Mouse (Mus musculus): ENCODE measurements around the gene Tead2. TPM values are rescaled to one million over a fixed set of nuclear protein-coding genes. Genes with fewer than 3 reads are reported as not detected.
A peak's percentile ranks its signal among the peaks of the same experiment; 100 is the strongest.

Gene Tead2
- polyA plus RNA-seq, 1 experiment from 2014 or later = 111 TPM

DNA sequence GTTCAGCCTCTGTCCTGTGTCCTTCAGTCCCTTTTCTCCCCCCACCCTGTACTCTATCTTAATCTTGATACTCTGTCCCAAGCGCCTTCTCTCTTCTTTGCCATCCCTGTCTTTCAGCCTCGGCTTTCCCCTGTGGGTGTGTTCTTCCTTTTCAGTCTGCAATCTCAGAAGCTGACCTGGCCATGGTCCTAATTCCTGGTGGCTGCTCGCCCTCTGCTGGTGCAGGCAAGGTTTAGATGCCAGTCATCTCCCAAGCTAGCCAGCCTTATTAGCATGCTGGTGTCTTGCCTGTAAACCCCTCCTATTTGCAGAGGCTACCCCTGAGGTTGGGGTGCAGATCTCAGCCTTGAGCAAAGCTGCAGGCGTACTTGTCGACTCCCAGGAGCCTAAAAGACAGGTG, 17.1 kb upstream of the Tead2 start:
- no peak overlapping the region for H3K27ac ChIP-seq (replicated peaks in 1 of 2; ENCODE audit: control insufficient read depth in 1 of 2, insufficient read depth in 1 of 2, low read depth in 2 of 2, low read length in 2 of 2)
- H3K9me3 ChIP-seq (ENCODE audit: control insufficient read depth, low read length) = no peaks in the 10 kb centered on the region
- H3K36me3 ChIP-seq (ENCODE audit: control insufficient read depth, insufficient read depth, low read length) = no peaks in the 10 kb centered on the region
- WGBS = 4% methylated on average over 5 of the region's 5 CpGs
- no peak overlapping the region for H3K9ac ChIP-seq (ENCODE audit: low read length)
- no peak for ATAC-seq (ENCODE audit: insufficient number of reproducible peaks, insufficient read depth, low FRiP score, low read depth)
- no peak overlapping the region for H3K4me2 ChIP-seq (ENCODE audit: low read length)
- H3K4me1 ChIP-seq (ENCODE audit: control insufficient read depth in 2 of 2, insufficient read depth in 2 of 2, low read length in 2 of 2) = peaks cover 6 to 11% of the 10 kb centered on the region in 2 experiments; a peak in 1 of 4 replicates
- H3K4me3 ChIP-seq (ENCODE audit: control insufficient read depth in 1 of 2, insufficient read depth in 1 of 2, low read depth in 1 of 2, low read length in 2 of 2) = no peak overlapping the region
- H3K27me3 ChIP-seq (ENCODE audit: control insufficient read depth, insufficient read depth, low read length) = peaks cover 1% of the 10 kb centered on the region; the same call in 1 of the 2 replicates

DNA sequence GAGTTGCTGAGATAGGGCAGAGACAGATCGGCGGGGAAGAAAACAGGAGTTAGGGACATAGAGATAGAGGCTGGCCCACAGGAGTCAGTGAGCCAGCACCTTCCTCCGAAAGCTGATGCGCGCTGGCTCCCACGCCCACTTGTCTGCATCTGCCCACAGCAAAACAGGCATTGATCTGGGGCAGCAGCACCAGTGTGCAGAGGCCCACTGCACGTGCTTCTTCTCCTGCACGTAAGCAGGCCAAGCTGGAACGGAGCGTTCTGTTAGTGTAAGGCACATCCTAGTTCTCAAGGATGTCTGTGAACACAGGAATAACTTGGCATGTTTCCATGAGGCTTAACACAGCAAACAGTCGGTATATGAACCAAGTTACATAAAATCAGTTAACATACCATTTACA, 16.6 kb upstream of the Tead2 start:
- ATAC-seq (ENCODE audit: insufficient number of reproducible peaks, insufficient read depth, low FRiP score, low read depth) = no peak
- no peak overlapping the region for H3K4me3 ChIP-seq (ENCODE audit: control insufficient read depth in 1 of 2, insufficient read depth in 1 of 2, low read depth in 1 of 2, low read length in 2 of 2)

DNA sequence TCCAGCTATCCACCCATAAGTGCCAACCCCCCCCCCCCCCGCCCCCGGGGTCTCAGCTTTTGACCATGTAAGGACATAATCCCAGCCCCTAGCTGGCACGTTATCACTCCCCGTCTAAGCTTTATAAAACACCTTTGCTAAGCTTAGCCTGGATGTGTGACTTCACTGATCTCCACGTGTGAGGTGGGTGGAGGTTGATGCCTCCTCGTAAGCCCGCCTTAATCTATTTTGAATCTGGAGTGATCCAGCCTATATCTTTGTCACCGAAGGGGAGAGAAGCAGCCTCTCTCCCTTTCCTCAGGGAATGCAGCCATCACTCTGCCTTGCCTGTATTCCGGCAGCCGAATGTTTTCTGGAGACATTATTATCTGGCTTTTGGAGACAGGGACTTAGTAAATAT, 12.9 kb upstream of the Tead2 start:
- no peak overlapping the region for H3K4me2 ChIP-seq (ENCODE audit: low read length)
- no peak overlapping the region for H3K27ac ChIP-seq (replicated peaks in 1 of 2; ENCODE audit: control insufficient read depth in 1 of 2, insufficient read depth in 1 of 2, low read depth in 2 of 2, low read length in 2 of 2)
- 19% methylated on average over 10 of the region's 10 CpGs for WGBS
- no peaks in the 10 kb centered on the region for H3K36me3 ChIP-seq (ENCODE audit: control insufficient read depth, insufficient read depth, low read length)
- H3K9me3 ChIP-seq (ENCODE audit: control insufficient read depth, low read length) = no peaks in the 10 kb centered on the region
- ATAC-seq (ENCODE audit: insufficient number of reproducible peaks, insufficient read depth, low FRiP score, low read depth) = no peak
- H3K4me3 ChIP-seq (ENCODE audit: control insufficient read depth in 1 of 2, insufficient read depth in 1 of 2, low read depth in 1 of 2, low read length in 2 of 2) = no peak overlapping the region
- H3K9ac ChIP-seq (ENCODE audit: low read length) = no peak overlapping the region; the same call in 1 of the 2 replicates
- no peaks in the 10 kb centered on the region for H3K27me3 ChIP-seq (ENCODE audit: control insufficient read depth, insufficient read depth, low read length)
- peaks cover 0 to 6% of the 10 kb centered on the region in 2 experiments; a peak in 1 of 4 replicates for H3K4me1 ChIP-seq (ENCODE audit: control insufficient read depth in 2 of 2, insufficient read depth in 2 of 2, low read length in 2 of 2)

More for the DNA sequence above, 16.6 kb upstream of the Tead2 start:
- H3K27ac ChIP-seq (replicated peaks in 1 of 2; ENCODE audit: control insufficient read depth in 1 of 2, insufficient read depth in 1 of 2, low read depth in 2 of 2, low read length in 2 of 2) = no peak overlapping the region
- 72% methylated on average over 11 of the region's 11 CpGs for WGBS
- H3K9me3 ChIP-seq (ENCODE audit: control insufficient read depth, low read length) = no peaks in the 10 kb centered on the region
- no peak overlapping the region for H3K4me2 ChIP-seq (ENCODE audit: low read length)
- H3K4me1 ChIP-seq (ENCODE audit: control insufficient read depth in 2 of 2, insufficient read depth in 2 of 2, low read length in 2 of 2) = peaks cover 6 to 11% of the 10 kb centered on the region in 2 experiments; a peak in 1 of 4 replicates
- no peaks in the 10 kb centered on the region for H3K36me3 ChIP-seq (ENCODE audit: control insufficient read depth, insufficient read depth, low read length)
- H3K27me3 ChIP-seq (ENCODE audit: control insufficient read depth, insufficient read depth, low read length) = no peaks in the 10 kb centered on the region; the same call in 1 of the 2 replicates
- no peak overlapping the region for H3K9ac ChIP-seq (ENCODE audit: low read length)

DNA sequence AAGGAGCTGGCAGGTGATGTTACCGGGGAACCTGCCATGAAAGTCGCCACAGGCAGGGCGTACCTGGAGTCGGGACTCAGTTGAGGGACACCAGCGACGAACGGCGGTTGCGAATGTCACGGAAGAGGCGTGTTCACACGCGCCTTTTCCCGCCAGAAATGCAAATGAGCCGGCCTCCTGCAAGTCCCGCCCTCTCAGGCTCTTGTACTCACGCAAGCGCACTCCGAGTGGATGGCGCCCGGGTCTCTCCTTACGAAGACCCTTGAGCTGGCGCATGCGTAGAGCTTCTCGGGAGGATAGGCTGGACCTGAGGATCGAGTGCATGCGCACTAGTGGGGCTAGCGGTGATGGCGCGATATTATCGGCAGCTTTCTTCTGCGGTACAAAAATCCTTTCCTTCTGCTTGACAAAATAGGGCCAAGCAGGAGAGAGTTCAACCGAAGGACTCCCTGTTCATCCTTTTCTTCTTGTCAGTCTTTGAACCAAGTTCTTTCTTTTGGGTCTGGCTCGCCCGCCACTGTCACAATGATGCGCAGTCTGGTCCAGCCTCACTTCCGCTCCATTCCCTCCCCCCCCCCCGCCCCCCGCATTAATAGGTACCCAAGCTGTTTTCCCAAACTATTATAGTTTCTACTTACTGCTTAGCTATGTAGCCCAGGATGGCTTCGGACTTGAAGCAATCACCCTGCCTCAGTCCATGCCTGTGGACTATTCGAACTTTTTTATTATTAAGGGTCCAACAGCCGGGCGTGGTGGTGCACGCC, 11.0 kb upstream of the Tead2 start, which contains the start of gene Ccdc155:
Gene Ccdc155, minus strand, starts transcription at position 513 of the 764 bp plus-strand sequence.
- no peak within 1 kb of the TSS for H3K9ac ChIP-seq (ENCODE audit: low read length)
- H3K27ac ChIP-seq (replicated peaks in 1 of 2; ENCODE audit: control insufficient read depth in 1 of 2, insufficient read depth in 1 of 2, low read depth in 2 of 2, low read length in 2 of 2) = no peak within 1 kb of the TSS
- no peaks in the 10 kb centered on the region for H3K9me3 ChIP-seq (ENCODE audit: control insufficient read depth, low read length)

DNA sequence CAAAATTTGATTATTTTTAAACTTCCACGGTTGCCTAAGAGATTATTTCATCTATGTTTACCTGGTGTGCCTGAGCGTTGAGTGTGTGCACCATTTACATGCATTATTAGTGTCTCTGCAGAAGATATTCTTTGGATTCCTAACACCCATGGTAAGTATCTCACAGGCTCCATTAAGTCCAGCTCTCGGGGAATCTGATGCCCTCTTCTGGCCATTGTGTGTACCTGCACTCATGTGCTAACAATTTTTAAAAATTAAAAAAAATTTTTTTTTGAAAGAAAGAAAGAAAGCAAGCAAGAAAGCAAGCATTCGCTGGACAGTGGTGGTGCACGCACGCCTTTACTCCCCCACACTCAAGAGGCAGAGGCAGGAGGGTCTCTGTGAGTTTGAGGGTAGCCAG, 7.3 kb upstream of the Tead2 start:
- Histone ChIP-seq H3K4me2 (ENCODE audit: low read length) (no peak overlapping the region), H3K27me3 (ENCODE audit: control insufficient read depth, insufficient read depth, low read length) (peaks cover 22% of the 10 kb centered on the region), H3K9me3 (ENCODE audit: control insufficient read depth, low read length) (no peaks in the 10 kb centered on the region), H3K36me3 (ENCODE audit: control insufficient read depth, insufficient read depth, low read length) (no peaks in the 10 kb centered on the region), H3K4me3 (ENCODE audit: control insufficient read depth in 1 of 2, insufficient read depth in 1 of 2, low read depth in 1 of 2, low read length in 2 of 2) (no peak overlapping the region), H3K9ac (ENCODE audit: low read length) (no peak overlapping the region), H3K27ac (replicated peaks in 1 of 2; ENCODE audit: control insufficient read depth in 1 of 2, insufficient read depth in 1 of 2, low read depth in 2 of 2, low read length in 2 of 2) (no peak overlapping the region), H3K4me1 (ENCODE audit: control insufficient read depth in 2 of 2, insufficient read depth in 2 of 2, low read length in 2 of 2) (peaks cover 3 to 5% of the 10 kb centered on the region in 2 experiments; a peak in 2 of 4 replicates)
- ATAC-seq (ENCODE audit: insufficient number of reproducible peaks, insufficient read depth, low FRiP score, low read depth) = no peak
- 76% methylated on average over 6 of the region's 6 CpGs for WGBS

More for the DNA sequence above, 11.0 kb upstream of the Tead2 start, which contains the start of gene Ccdc155:
- H3K4me1 ChIP-seq (ENCODE audit: control insufficient read depth in 2 of 2, insufficient read depth in 2 of 2, low read length in 2 of 2) = peaks cover 0 to 4% of the 10 kb centered on the region in 2 experiments; a peak in 1 of 4 replicates
- WGBS = 7% methylated on average over 44 of the region's 44 CpGs
- H3K36me3 ChIP-seq (ENCODE audit: control insufficient read depth, insufficient read depth, low read length) = no peaks in the 10 kb centered on the region
- peak within 1 kb of the TSS; percentile 42 to 60 for H3K4me3 ChIP-seq (ENCODE audit: control insufficient read depth in 1 of 2, insufficient read depth in 1 of 2, low read depth in 1 of 2, low read length in 2 of 2)
- peak within 1 kb of the TSS; percentile 69 for H3K4me2 ChIP-seq (ENCODE audit: low read length)
- ATAC-seq (ENCODE audit: insufficient number of reproducible peaks, insufficient read depth, low FRiP score, low read depth) = peak; percentile 79
- H3K27me3 ChIP-seq (ENCODE audit: control insufficient read depth, insufficient read depth, low read length) = no peaks in the 10 kb centered on the region

DNA sequence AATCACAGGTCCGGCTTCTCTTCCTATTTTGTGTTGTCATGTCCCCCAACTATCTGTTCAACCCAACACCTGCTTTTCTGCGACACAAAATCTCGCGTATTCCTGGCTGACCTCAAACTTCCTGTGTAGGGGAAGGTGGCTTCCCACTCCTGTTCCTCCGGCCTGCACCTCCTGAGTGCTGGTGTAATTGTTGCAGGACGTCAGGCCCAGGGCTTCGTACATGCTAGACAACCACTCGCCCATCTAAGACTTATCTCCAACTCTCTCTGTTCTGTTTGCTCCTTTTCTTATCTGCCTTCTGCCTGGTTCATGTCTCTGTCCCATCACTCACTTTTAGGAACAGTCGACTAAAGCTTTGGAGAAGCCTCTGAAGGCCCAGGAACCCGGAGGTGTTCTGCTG, 4.5 kb upstream of the Tead2 start:
- H3K27ac ChIP-seq (replicated peaks in 1 of 2; ENCODE audit: control insufficient read depth in 1 of 2, insufficient read depth in 1 of 2, low read depth in 2 of 2, low read length in 2 of 2) = no peak overlapping the region
- H3K4me3 ChIP-seq (ENCODE audit: control insufficient read depth in 1 of 2, insufficient read depth in 1 of 2, low read depth in 1 of 2, low read length in 2 of 2) = no peak overlapping the region
- H3K27me3 ChIP-seq (ENCODE audit: control insufficient read depth, insufficient read depth, low read length) = peaks cover 22% of the 10 kb centered on the region
- H3K36me3 ChIP-seq (ENCODE audit: control insufficient read depth, insufficient read depth, low read length) = no peaks in the 10 kb centered on the region
- H3K9ac ChIP-seq (ENCODE audit: low read length) = no peak overlapping the region
- ATAC-seq (ENCODE audit: insufficient number of reproducible peaks, insufficient read depth, low FRiP score, low read depth) = no peak
- H3K4me1 ChIP-seq (ENCODE audit: control insufficient read depth in 2 of 2, insufficient read depth in 2 of 2, low read length in 2 of 2) = peaks cover 5 to 6% of the 10 kb centered on the region in 2 experiments
- H3K9me3 ChIP-seq (ENCODE audit: control insufficient read depth, low read length) = no peaks in the 10 kb centered on the region
- no peak overlapping the region for H3K4me2 ChIP-seq (ENCODE audit: low read length)
- 42% methylated on average over 10 of the region's 10 CpGs for WGBS

DNA sequence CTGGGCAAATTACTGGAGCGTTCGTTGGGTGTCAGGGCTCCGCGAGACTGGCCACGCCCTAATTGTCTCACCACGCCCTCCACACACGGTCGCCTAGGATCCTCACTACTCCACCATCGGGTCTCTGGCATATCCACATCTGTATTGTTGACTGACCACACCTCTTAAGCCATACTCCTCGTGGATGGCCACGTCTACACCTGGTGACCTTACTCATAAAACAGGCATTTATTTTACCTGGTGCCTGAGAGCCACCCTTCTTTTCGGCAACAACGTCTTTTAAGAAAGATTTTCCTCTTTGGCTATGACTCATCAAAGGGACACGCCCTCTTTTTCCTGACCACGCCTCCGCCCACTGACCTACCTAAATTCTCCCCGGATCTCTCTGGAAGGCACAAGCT, 3.7 kb upstream of the Tead2 start, which contains the start of gene Dkkl1:
Gene Dkkl1, minus strand, starts transcription at position 297 of the 401 bp plus-strand sequence.
- H3K4me3 ChIP-seq (ENCODE audit: control insufficient read depth in 1 of 2, insufficient read depth in 1 of 2, low read depth in 1 of 2, low read length in 2 of 2) = no peak within 1 kb of the TSS

More for the DNA sequence above, 3.7 kb upstream of the Tead2 start, which contains the start of gene Dkkl1:
- ATAC-seq (ENCODE audit: insufficient number of reproducible peaks, insufficient read depth, low FRiP score, low read depth) = no peak
- Histone ChIP-seq H3K4me2 (ENCODE audit: low read length) (peak within 1 kb of the TSS; percentile 39), H3K27me3 (ENCODE audit: control insufficient read depth, insufficient read depth, low read length) (peaks cover 22% of the 10 kb centered on the region), H3K4me1 (ENCODE audit: control insufficient read depth in 2 of 2, insufficient read depth in 2 of 2, low read length in 2 of 2) (peaks cover 8 to 10% of the 10 kb centered on the region in 2 experiments), H3K9ac (ENCODE audit: low read length) (no peak within 1 kb of the TSS), H3K36me3 (ENCODE audit: control insufficient read depth, insufficient read depth, low read length) (no peaks in the 10 kb centered on the region), H3K27ac (replicated peaks in 1 of 2; ENCODE audit: control insufficient read depth in 1 of 2, insufficient read depth in 1 of 2, low read depth in 2 of 2, low read length in 2 of 2) (no peak within 1 kb of the TSS), H3K9me3 (ENCODE audit: control insufficient read depth, low read length) (no peaks in the 10 kb centered on the region)
- 3% methylated on average over 17 of the region's 17 CpGs for WGBS

All from heart, embryonic 14.5 days (tissue).